ENCODE assay signal across 9 mouse cellular contexts in genomic region chr1:162858748-162859130, GRCm38 (mm10). TPM values are rescaled to one million over a fixed set of nuclear protein-coding genes. Genes with fewer than 3 reads are reported as not detected.
DNase-seq lines count a peak whose midpoint lies in the region; ATAC-seq and TF ChIP-seq lines count a peak whose summit lies in the region.
"Had no signal": no experiment of that assay in that cellular context is flagged by ENCODE, and none has a peak within 500 bp of the region (broad histone marks: within the 10 kb centered on the region; RNA-seq: fewer than 3 reads in every experiment).

No protein-coding gene starts in this region.

- peaks cover 12% of the 10 kb centered on the region; the same call in 1 of the 2 replicates for H3K4me1 ChIP-seq in forebrain, embryonic 15.5 days

- DNase-seq in gastrocnemius, postnatal 10 days: peak; percentile 17
- DNase-seq in gastrocnemius, adult 8-10 months (ENCODE audit: low spot score in 2 of 2): no peak
- DNase-seq in kidney, adult 9 months: peak; percentile 71
- no peak for DNase-seq in layer of hippocampus, adult 11-12 months (ENCODE audit: low spot score)
- no peak for DNase-seq in thymus, adult 18-20 months

- no peaks in the 10 kb centered on the region for H3K79me2 ChIP-seq in C2C12 (ENCODE audit: control insufficient read depth, insufficient read depth)
- no peaks in the 10 kb centered on the region for H3K79me2 ChIP-seq in myocyte (ENCODE audit: control insufficient read depth, insufficient read depth)

- peak overlapping the region; percentile 34 for H3K4me2 ChIP-seq in forebrain, embryonic 15.5 days (replicated peaks)
- H3K4me2 ChIP-seq in myocyte (ENCODE audit: low read depth): peak overlapping the region; percentile 98

- H3ac ChIP-seq in C2C12 (ENCODE audit: control insufficient read depth, insufficient read length, low read depth) (peak overlapping the region; percentile 59), myocyte (ENCODE audit: control insufficient read depth, insufficient read length) (no peak overlapping the region)

- H3K79me3 ChIP-seq in C2C12 (ENCODE audit: low read depth): no peaks in the 10 kb centered on the region

- ATAC-seq in forebrain, embryonic 15.5 days (replicated peaks): peak; percentile 63

- no peak for TF ChIP-seq POLR2A in myocyte (IDR thresholded peaks at IDR 0.05; ENCODE audit: insufficient read length, low read depth)

- H3K9ac ChIP-seq in forebrain, embryonic 15.5 days (replicated peaks): no peak overlapping the region

- 39% methylated on average over 12 of the region's 12 CpGs for WGBS in forebrain, embryonic 15.5 days

- H3K4me3 ChIP-seq in C2C12 (ENCODE audit: insufficient read depth, poor library complexity, severe bottlenecking) (peak overlapping the region; percentile 18), myocyte (peak overlapping the region; percentile 7)
- peak overlapping the region; percentile 13; the same call in 1 of the 2 replicates for H3K4me3 ChIP-seq in forebrain, embryonic 15.5 days

- TF ChIP-seq CTCF in C2C12 (IDR thresholded peaks at IDR 0.05; ENCODE audit: control insufficient read depth, insufficient read depth, insufficient read length): no peak

- H3K36me3 ChIP-seq in C2C12 (ENCODE audit: control insufficient read depth, insufficient read depth) (no peaks in the 10 kb centered on the region), myocyte (ENCODE audit: control insufficient read depth, insufficient read depth) (no peaks in the 10 kb centered on the region)
- no peaks in the 10 kb centered on the region for H3K36me3 ChIP-seq in forebrain, embryonic 15.5 days

- H3K9me3 ChIP-seq in forebrain, embryonic 15.5 days: no peaks in the 10 kb centered on the region

- H3K27ac ChIP-seq in forebrain, embryonic 15.5 days (replicated peaks): peak overlapping the region; percentile 50

- H3K27me3 ChIP-seq in C2C12 (ENCODE audit: control insufficient read depth, insufficient read depth, insufficient read length) (no peaks in the 10 kb centered on the region), myocyte (ENCODE audit: control insufficient read depth, insufficient read depth, insufficient read length) (peaks cover 5% of the 10 kb centered on the region)
- H3K27me3 ChIP-seq in forebrain, embryonic 15.5 days: no peaks in the 10 kb centered on the region

TF ChIP-seq in C2C12, 6 proteins besides CTCF, POLR2A, EP300 and RAD21:
- TF ChIP-seq MAX (IDR thresholded peaks at IDR 0.05) (no peak), MYOD1 (IDR thresholded peaks at IDR 0.05; ENCODE audit: control insufficient read depth, insufficient read length, low read depth) (no peak), CEBPB (IDR thresholded peaks at IDR 0.05; ENCODE audit: low read depth) (no peak), FOSL1 (IDR thresholded peaks at IDR 0.05; ENCODE audit: insufficient read depth, low read length, poor library complexity, severe bottlenecking) (no peak), USF1 (IDR thresholded peaks at IDR 0.05; ENCODE audit: low read depth) (no peak), MYOG (IDR thresholded peaks at IDR 0.05; ENCODE audit: control insufficient read depth, extremely low read depth, insufficient read length) (no peak)

TF ChIP-seq in myocyte, 11 proteins besides CTCF, POLR2A, EP300 and RAD21:
- no peak for TF ChIP-seq E2F4 (IDR thresholded peaks at IDR 0.05; ENCODE audit: insufficient read depth)
- no peak for TF ChIP-seq TCF12 (IDR thresholded peaks at IDR 0.05; ENCODE audit: insufficient read depth, poor library complexity, severe bottlenecking)
- TF ChIP-seq USF1 (IDR thresholded peaks at IDR 0.05; ENCODE audit: low read depth): no peak
- TF ChIP-seq MYOG (IDR thresholded peaks at IDR 0.05; ENCODE audit: control insufficient read depth in 1 of 3, insufficient read depth in 1 of 3, insufficient read length in 2 of 3, low read depth in 2 of 3): no peak
- TF ChIP-seq CEBPB (IDR thresholded peaks at IDR 0.05; ENCODE audit: insufficient read depth, poor library complexity, severe bottlenecking): no peak
- no peak for TF ChIP-seq TCF3 (IDR thresholded peaks at IDR 0.05; ENCODE audit: insufficient read length, low read depth)
- no peak for TF ChIP-seq POLR2AphosphoS2 (IDR thresholded peaks at IDR 0.05; ENCODE audit: insufficient read length, low read depth)
- TF ChIP-seq MYOD1 (IDR thresholded peaks at IDR 0.05; ENCODE audit: control insufficient read depth in 1 of 3, insufficient read length in 2 of 3, low read depth in 2 of 3): no peak
- no peak for TF ChIP-seq MAX (IDR thresholded peaks at IDR 0.05; ENCODE audit: low read depth)
- no peak for TF ChIP-seq SRF (IDR thresholded peaks at IDR 0.05; ENCODE audit: control insufficient read depth, insufficient read length, low read depth)
- no peak for TF ChIP-seq REST (IDR thresholded peaks at IDR 0.05; ENCODE audit: insufficient read depth, insufficient read length)

RNA-seq across cellular contexts. Expression of gene Fmo1, which starts 7.7 kb away (rescaled TPM):
- 10 to 100 TPM; 24.5 to 26.8 TPM for total RNA-seq in gastrocnemius, postnatal 10 days (2021)
- 10 to 100 TPM in 3 of 4 experiments, 1 to 10 TPM in 1; 5.5 to 16.6 (median 11.4) TPM for total RNA-seq in gastrocnemius, adult 8-10 months (2022)
- polyA plus RNA-seq in C2C12 (2012; fragmentation: generic; extraction: Trizol) (0.27 TPM), myocyte (2012; fragmentation: generic; extraction: Trizol) (5.0 TPM)
- polyA plus RNA-seq in forebrain, embryonic 15.5 days (2015; fragmentation: Nextera tagmentation; extraction: Ambion mirVana): 15.3 and 16.1 TPM in 2 replicates

RNA-seq across cellular contexts. Expression of gene Fmo2, which starts 39.8 kb away (rescaled TPM):
- total RNA-seq in gastrocnemius, postnatal 10 days (2021): 1 to 10 TPM; 2.4 to 5.1 TPM
- total RNA-seq in gastrocnemius, adult 8-10 months (2022): 10 to 100 TPM in 3 of 4 experiments, 1 to 10 TPM in 1; 5.9 to 16.7 (median 15.6) TPM
- polyA plus RNA-seq in C2C12 (2012; fragmentation: generic; extraction: Trizol) (not detected), myocyte (2012; fragmentation: generic; extraction: Trizol) (not detected)
- polyA plus RNA-seq in forebrain, embryonic 15.5 days (2015; fragmentation: Nextera tagmentation; extraction: Ambion mirVana): 0.14 TPM in 1 of 2 replicates, not detected in the other
- polyA plus RNA-seq: neural tube, embryonic 11.5 days had no signal

RNA-seq across cellular contexts. Expression of gene Fmo4, which starts 45.0 kb away (rescaled TPM):
- total RNA-seq in gastrocnemius, postnatal 10 days (2021): under 1 TPM in 1 of 2 experiments, not detected in 1; 0.14 TPM
- under 1 TPM in 1 of 4 experiments, not detected in 3; 0.15 TPM for total RNA-seq in gastrocnemius, adult 8-10 months (2022)
- polyA plus RNA-seq in C2C12 (2012; fragmentation: generic; extraction: Trizol) (0.06 TPM), myocyte (2012; fragmentation: generic; extraction: Trizol) (not detected)
- 0.10 TPM in 1 of 2 replicates, not detected in the other for polyA plus RNA-seq in forebrain, embryonic 15.5 days (2015; fragmentation: Nextera tagmentation; extraction: Ambion mirVana)

Comparison
In these comparisons a context has a peak if more than half of its experiments do, and no peak if none do; other contexts are left out.
1. DNase-seq: peak in gastrocnemius, postnatal 10 days (single experiment) and kidney, adult 9 months (single experiment); none in gastrocnemius, adult 8-10 months (0 of 2), layer of hippocampus, adult 11-12 months (single experiment) and thymus, adult 18-20 months (0 of 2).
2. Peak in every context shown above with its lines, with median percentiles within 50 percentile points of each other: H3K4me3 ChIP-seq.